In genomic region chr10:8903086-8903485, GRCm38 (mm10) we compare ENCODE assay signal across 23 mouse cellular contexts. TPM values are rescaled to one million over a fixed set of nuclear protein-coding genes. Genes with fewer than 3 reads are reported as not detected.
DNase-seq lines count a peak whose midpoint lies in the region; ATAC-seq and TF ChIP-seq lines count a peak whose summit lies in the region.
"Had no signal": no experiment of that assay in that cellular context is flagged by ENCODE, and none has a peak within 500 bp of the region (broad histone marks: within the 10 kb centered on the region; RNA-seq: fewer than 3 reads in every experiment).

No protein-coding gene starts in this region.

- no peak overlapping the region for H3K4me2 ChIP-seq in lung, embryonic 15.5 days
- no peak overlapping the region for H3K4me2 ChIP-seq in forebrain, embryonic 11.5 days (ENCODE audit: low read depth, low read length, severe bottlenecking)
- H3K4me2 ChIP-seq: embryonic facial prominence, embryonic 13.5 days; embryonic facial prominence, embryonic 15.5 days; forebrain, embryonic 12.5 days had no signal

- no peak for DNase-seq in lung, adult 2 months
- DNase-seq in NIH3T3 (ENCODE audit: low read depth): peak; percentile 66
- DNase-seq in fibroblast of lung, adult 2 months (ENCODE audit: low read depth): peak; percentile 65
- no peak for DNase-seq in forebrain, embryonic 11.5 days (ENCODE audit: low spot score)
- no peak for DNase-seq in left cerebral cortex, postnatal 4 days
- DNase-seq: adrenal gland, postnatal 10 days; adrenal gland, postnatal 36 days; cerebellum, adult 11-12 months; cerebellum, adult 2 months; cerebellum, adult 9-11 months; cerebellum, postnatal 14 days; cerebellum, postnatal 36 days; embryo, embryonic 11 days had no signal

- TF ChIP-seq POLR2A in lung, adult 2 months (IDR thresholded peaks at IDR 0.05; ENCODE audit: borderline replicate concordance, extremely low read depth, low read depth, low read length): no peak

- peaks cover 9% of the 10 kb centered on the region for H3K4me1 ChIP-seq in lung, embryonic 15.5 days
- no peaks in the 10 kb centered on the region for H3K4me1 ChIP-seq in lung, adult 2 months (ENCODE audit: control insufficient read depth, insufficient read depth, low read length)
- no peaks in the 10 kb centered on the region for H3K4me1 ChIP-seq in forebrain, embryonic 11.5 days (replicated peaks; ENCODE audit: control insufficient read depth, insufficient read depth, low read length)

- peak overlapping the region; percentile 55; the same call in 1 of the 2 replicates for H3K27ac ChIP-seq in lung, embryonic 15.5 days
- H3K27ac ChIP-seq in forebrain, embryonic 11.5 days (ENCODE audit: low read depth, low read length): no peak overlapping the region
- H3K27ac ChIP-seq: embryonic facial prominence, embryonic 13.5 days; embryonic facial prominence, embryonic 15.5 days; forebrain, embryonic 12.5 days had no signal

- H3K27me3 ChIP-seq in lung, embryonic 15.5 days: no peaks in the 10 kb centered on the region
- no peaks in the 10 kb centered on the region for H3K27me3 ChIP-seq in forebrain, embryonic 11.5 days (ENCODE audit: control insufficient read depth, insufficient read depth, low read length)
- H3K27me3 ChIP-seq: CH12.LX; embryonic facial prominence, embryonic 13.5 days; embryonic facial prominence, embryonic 15.5 days; forebrain, embryonic 12.5 days had no signal

- H3K4me3 ChIP-seq in lung, embryonic 15.5 days: no peak overlapping the region
- no peak overlapping the region for H3K4me3 ChIP-seq in lung, adult 2 months (replicated peaks; ENCODE audit: extremely low read depth, low read depth, low read length)
- H3K4me3 ChIP-seq in forebrain, embryonic 11.5 days (ENCODE audit: low read depth, low read length): no peak overlapping the region
- H3K4me3 ChIP-seq: embryonic facial prominence, embryonic 13.5 days; embryonic facial prominence, embryonic 15.5 days; erythroblast, embryonic 14.5 days; forebrain, embryonic 12.5 days had no signal

- WGBS in lung, embryonic 15.5 days: 79% methylated on average over 6 of the region's 6 CpGs
- WGBS in lung, adult 2 months: 73% methylated on average over 6 of the region's 6 CpGs
- WGBS in forebrain, embryonic 11.5 days: 93% methylated on average over 6 of the region's 6 CpGs

- intact Hi-C loops in left cerebral cortex, postnatal 4 days (cut with DNase I): no loop called here

- H3K9ac ChIP-seq in lung, embryonic 15.5 days: no peak overlapping the region
- H3K9ac ChIP-seq in forebrain, embryonic 11.5 days (ENCODE audit: low read length): no peak overlapping the region
- H3K9ac ChIP-seq: embryonic facial prominence, embryonic 13.5 days; embryonic facial prominence, embryonic 15.5 days; forebrain, embryonic 12.5 days had no signal

- no peaks in the 10 kb centered on the region for H3K9me3 ChIP-seq in lung, embryonic 15.5 days
- H3K9me3 ChIP-seq in forebrain, embryonic 11.5 days (ENCODE audit: control insufficient read depth, low read length): no peaks in the 10 kb centered on the region
- H3K9me3 ChIP-seq: embryonic facial prominence, embryonic 13.5 days; embryonic facial prominence, embryonic 15.5 days; forebrain, embryonic 12.5 days had no signal

- ATAC-seq in lung, embryonic 15.5 days (ENCODE audit: borderline replicate concordance, extremely low read depth, low FRiP score, low TSS enrichment): no peak
- no peak for ATAC-seq in forebrain, embryonic 11.5 days (replicated peaks; ENCODE audit: low FRiP score)
- ATAC-seq: CD4-positive, CD25-positive, alpha-beta regulatory T cell, adult 4 months; forebrain, embryonic 14.5 days; forebrain, embryonic 16.5 days had no signal

- no peaks in the 10 kb centered on the region for H3K36me3 ChIP-seq in lung, embryonic 15.5 days
- H3K36me3 ChIP-seq in forebrain, embryonic 11.5 days (ENCODE audit: control insufficient read depth, insufficient read depth, low read length): no peaks in the 10 kb centered on the region
- H3K36me3 ChIP-seq: embryonic facial prominence, embryonic 13.5 days; embryonic facial prominence, embryonic 15.5 days; forebrain, embryonic 12.5 days; G1E had no signal

- no peak for TF ChIP-seq CTCF in lung, adult 2 months (IDR thresholded peaks at IDR 0.05; ENCODE audit: insufficient read depth, low read length)

RNA-seq across cellular contexts. Expression of gene Sash1, which starts 17.2 kb away (rescaled TPM):
- polyA plus RNA-seq in lung, embryonic 15.5 days (2015; fragmentation: Nextera tagmentation; extraction: Ambion mirVana): 4.8 and 6.1 TPM in 2 replicates
- 34.9 and 38.6 TPM in 2 replicates for polyA plus RNA-seq in lung, adult 2 months (2012; rRNA removed)
- 2.2 and 4.5 TPM in 2 replicates for polyA plus RNA-seq in forebrain, embryonic 11.5 days (2014; fragmentation: Nextera tagmentation; extraction: Ambion mirVana)
- 10 to 100 TPM; 43.6 to 49.2 TPM for total RNA-seq in left cerebral cortex, postnatal 4 days (2021)
- polyA plus RNA-seq: CD4-positive, CD25-positive, alpha-beta regulatory T cell, adult 4 months; G1E had no signal

Comparison
In these comparisons a context has a peak if more than half of its experiments do, and no peak if none do; other contexts are left out.
1. DNase-seq: peak in NIH3T3 (single experiment) and fibroblast of lung, adult 2 months (single experiment); none in lung, adult 2 months (single experiment), forebrain, embryonic 11.5 days (single experiment) and left cerebral cortex, postnatal 4 days (single experiment).